Mouse (Mus musculus): ENCODE results near the gene Gm4353.
"Not testable (repeated sequence)": the region's sequence is repeated elsewhere in the genome, so short reads cannot be mapped to it uniquely, and the experiment has no call there.

Gm4353 gene
- long read RNA-seq, experiment 1, result 0 reads
- long read RNA-seq, experiment 2, result 0 reads

DNA sequence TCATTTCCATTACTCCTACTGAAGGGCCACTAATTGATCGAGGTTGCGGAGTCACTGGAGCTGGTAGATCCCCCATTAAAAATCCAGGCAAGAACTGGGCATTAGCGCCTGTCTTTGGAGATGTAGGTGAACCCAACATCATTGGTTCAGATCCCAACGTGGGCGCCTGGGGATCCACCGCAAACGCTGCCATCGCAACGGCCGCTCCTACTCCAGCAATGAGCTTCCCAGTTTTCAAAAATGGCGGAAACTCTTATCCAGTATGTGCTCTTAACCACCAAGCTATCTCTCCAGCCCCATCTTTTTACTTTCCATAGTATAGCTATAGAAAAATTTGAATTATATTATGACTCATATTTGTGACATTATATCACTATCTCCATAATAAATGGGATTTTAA is at the start of gene Gm4353:
Gene Gm4353, minus strand, starts transcription at position 270 of the 400 bp plus-strand sequence.
- intact Hi-C loops (cut with DNase I), result not testable (repeated sequence)

DNA sequence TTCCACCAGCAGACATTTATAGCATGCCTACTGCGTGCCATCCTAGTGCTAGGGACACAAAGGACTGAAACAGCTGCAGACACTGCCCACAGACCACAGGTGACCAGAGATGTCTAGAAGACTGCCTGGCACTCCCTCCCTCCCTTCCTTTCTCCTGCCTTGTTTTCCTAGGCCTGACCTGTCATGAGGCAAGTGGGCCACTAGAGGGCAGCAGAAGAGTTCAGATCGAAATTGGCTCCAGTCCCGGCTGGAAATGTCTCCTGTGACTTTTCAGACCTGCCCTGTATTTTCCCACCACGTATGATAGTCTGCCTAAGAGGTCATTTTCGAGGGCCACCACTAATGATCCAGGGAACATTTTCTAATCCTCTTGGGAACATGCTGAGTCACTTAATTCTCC is 47.6 kb upstream of the Gm4353 start:
- intact Hi-C loops (cut with DNase I), result no loop called here

DNA sequence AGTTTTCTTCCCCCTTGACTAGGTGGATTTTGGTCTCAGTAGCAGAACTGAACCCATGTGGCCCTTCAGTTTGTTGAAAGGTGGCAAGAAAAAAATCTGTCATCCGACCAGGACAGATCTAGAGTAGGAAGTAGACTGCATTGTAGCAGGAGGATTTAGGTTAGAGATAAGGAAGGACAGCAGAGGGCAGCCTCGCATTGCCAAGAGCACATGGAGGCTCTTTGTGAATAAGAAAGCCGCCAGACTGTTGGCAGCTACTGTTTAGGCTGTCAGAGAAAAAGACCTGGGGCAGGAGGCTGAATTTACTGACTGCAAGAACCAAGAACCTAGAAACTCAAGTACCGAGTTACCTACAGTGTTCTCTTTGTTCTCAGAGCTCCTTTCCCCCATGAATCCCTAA is 47.0 kb upstream of the Gm4353 start:
- intact Hi-C loops (cut with DNase I), result no loop called here

DNA sequence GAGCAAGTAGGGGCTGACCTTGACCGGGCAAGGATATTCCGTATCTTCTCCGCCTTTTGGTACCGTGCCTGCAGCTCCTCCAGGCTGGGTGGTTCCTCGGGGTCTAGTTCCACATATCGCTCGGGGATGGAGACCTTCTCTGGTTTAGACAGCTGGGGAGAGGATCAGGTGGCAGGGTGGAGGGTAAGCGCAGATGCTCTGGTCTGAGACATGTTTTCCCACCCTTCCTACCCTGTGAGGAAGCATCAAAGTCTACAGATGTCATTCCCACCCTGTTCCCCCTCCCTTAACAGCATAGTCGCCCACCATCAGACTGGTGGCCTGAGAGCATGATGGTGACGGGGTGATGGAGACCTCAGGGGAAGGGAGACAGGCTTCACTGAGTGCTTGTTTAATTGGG is 44.9 kb upstream of the Gm4353 start:
- intact Hi-C loops (cut with DNase I), result no loop called here

DNA sequence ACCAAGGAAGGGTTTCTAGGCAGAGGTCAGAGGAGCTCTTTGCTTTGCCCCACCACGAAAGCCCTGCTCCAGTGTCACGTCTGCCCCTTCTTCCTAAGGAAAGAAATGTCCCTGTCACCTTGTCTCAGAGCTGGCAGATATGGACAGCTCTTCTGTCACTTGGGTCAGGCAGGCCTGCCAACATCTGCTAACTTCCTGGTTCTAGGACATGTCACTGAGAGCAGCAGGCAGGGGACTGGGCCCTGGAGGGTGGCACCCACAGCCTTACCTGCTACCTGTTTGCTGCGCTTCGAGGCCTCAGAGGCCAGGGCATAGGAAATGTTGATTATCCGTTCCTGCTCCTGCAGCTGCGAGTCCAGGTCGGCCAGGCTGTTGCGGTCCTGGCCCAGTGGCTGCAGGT is 43.9 kb upstream of the Gm4353 start:
- intact Hi-C loops (cut with DNase I), result no loop called here

DNA sequence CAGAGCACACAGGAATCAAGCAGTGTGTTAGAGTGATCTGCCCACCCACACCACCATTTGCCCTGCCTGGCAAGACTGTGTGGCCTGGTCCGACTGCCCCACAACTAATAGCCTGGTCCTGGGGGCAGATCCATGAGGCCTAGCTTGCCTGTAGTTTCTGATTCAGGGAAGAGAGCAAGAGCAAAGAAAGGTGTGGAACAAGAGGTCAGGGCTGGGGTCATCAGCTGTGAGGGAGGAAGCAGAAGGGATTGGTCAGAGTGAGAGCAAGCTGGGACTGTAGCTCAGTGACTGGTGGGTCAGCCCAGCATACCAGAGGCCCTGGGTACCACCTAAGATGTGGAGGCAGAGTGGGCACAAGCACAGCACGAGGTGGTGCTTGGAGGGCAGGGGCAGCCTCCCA is 42.6 kb upstream of the Gm4353 start:
- intact Hi-C loops (cut with DNase I), result no loop called here

DNA sequence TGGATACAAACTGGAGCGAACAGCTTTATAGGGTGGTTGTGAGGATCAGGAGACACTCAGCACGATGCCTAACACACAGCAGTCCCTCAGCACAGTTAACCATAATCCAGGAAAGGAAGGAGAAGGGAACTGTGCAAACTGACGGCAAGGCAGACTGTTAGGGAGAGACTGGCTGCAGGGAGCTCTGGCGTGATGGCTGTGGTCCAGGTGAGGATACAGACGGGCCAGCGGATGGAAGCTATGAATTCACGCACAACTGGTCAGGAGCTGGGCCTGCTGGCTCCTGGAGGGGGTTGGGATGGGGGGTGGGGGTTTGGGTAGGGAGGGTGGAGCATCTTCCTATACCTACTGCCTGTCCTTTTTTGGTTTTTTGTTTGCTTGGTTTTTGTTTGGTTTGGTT is 41.2 kb upstream of the Gm4353 start:
- intact Hi-C loops (cut with DNase I), result no loop called here

DNA sequence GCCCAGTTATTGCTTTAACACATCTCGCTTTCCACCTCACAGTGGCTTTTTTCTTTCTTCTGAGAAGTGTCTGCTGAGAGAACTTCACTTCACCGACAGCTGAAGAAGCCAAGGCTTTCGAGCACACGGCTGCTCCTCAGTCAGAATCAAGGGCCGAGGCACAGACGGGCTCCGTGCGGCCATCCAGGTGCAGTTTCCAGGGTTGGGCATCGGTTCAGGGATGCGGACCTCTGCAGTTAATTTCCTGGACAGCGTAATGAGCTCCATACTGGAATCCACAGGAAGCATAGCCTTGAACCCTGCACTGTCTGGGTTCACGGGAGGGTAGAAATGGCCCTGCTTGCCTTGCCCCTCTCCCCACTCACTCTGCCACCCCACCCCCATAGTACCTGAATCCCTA is 39.6 kb upstream of the Gm4353 start:
- intact Hi-C loops (cut with DNase I), result no loop called here

DNA sequence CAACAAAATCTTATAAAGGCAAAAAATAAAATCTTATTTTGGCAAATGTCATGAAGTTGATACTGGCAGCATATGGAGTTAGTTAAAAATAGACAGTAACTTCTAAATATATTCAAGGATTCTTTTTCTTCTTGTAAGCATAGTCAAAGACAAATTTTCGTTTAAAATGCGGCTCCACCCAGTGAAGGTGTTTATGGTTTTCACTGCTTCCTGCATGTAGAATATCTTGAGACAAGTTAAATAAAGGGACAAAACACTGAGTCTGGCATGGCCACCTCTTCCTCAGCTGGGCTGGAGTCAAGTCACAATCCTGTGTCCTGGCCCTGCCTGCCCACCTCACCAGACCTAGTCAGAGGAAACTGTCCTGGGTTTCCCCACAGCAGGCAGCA is 39.2 kb upstream of the Gm4353 start:
- intact Hi-C loops (cut with DNase I), result no loop called here

DNA sequence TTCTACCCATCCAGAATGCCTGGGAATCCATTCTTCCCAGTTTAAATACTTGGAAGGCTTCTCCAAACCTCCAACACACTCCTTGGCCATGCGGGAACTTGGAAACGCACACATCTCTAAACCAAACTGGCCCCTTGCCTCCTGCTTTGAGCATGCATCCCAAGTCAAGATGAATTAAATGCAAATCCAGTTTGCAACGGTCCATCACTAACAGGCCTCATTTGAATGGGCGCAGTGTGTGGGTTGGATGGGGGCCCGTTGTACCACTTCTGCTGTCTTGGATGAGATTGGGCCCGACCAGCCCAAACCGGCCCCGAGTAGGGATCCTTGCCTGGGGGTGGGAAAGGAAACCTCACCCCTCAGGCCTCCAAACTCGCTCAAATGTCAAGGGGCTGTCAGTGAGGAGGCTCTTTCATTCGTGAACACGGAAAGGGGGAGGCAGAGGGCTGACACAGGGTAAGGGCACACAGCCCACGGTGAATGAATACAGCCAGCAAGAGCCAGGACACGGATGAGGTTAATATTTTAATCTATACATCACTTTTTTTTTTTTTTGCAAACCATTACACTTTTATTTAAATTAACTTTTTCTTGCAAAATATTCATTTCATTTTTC is 38.7 kb upstream of the Gm4353 start:
- intact Hi-C loops (cut with DNase I), result no loop called here

DNA sequence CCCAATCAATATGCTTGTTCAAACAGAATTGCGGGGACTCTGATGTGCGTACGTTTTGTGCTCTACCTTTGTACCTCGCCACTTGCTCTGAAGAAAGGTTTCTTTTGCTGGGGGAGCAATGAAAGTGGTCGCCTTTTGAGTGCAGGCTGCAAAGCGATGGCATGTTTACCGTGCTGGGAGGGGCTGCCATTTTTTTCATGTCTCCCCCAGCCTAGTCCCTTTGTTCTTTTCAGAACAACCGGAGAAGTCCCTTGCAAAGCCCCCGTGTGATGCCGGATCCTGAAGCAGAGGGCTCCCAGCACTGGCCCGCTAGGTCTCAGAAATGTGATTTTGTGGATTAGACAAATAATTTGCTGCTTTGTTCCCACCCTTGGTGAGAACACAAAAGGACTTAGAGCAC is 36.8 kb upstream of the Gm4353 start:
- intact Hi-C loops (cut with DNase I), result no loop called here

DNA sequence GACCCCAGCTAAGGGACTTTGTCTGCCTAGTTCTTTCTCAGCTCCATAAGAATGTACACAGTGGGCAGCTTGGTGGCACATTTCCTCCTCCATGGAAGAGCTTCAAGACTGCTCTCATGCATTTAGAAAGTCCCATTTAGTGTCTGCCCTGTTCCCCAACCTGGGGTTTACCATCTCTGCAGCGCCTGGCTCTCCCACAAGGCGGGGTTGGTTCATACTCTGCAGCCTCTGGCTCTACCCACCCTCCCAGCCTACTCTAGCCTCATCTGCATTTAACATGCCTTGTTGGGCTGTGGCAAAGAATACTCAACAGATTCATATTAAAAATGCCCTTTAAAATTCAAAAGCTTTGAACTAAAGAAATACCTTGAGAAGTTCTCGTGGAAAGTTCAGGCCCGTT is 36.3 kb upstream of the Gm4353 start:
- intact Hi-C loops (cut with DNase I), result no loop called here

DNA sequence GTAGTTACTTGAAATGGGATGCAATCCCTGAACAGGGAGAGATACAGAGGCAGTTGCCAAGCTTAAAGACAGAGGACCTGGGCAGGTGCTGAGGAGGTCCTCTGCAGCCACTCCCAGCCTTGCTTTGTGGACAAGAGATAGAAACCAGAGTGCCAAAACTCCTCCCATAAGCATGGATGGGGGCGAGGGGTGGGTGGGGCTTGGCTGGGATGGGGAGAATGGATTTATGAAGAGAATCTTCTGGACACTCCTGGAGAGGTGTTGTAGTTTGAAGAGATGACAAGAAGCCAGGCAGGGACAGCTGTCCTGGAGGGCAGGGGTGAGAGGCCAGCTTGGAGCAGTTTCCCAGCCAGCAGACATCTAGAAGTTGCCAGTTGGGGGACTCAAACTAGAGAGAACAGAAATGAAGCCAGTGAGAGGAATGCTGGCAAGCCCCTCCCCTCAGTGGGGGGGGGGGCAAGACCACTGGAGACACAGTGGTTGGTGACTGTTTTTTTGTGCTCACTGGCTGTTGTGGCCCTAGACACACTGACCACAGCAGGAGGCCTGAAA is 34.9 kb upstream of the Gm4353 start:
- intact Hi-C loops (cut with DNase I), result no loop called here

DNA sequence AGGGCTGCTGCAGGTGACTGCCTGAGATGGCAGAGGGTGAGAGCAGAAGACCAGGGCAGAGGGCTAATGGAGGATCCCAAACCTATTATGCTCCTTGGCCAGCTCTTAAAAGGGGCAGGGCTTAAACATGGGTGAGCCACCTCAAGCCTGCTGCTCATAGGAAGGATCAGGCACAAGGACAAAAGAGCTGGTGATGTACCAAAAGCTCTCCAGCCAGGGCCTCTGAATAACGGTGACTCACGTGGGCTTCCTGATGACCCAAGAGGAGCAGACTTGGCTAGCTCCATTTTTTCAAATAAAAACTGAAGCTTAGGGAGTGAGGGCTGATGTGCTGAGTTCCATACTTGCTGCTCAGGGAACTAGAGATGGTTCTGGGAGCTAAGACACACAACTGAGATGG is 31.6 kb upstream of the Gm4353 start:
- intact Hi-C loops (cut with DNase I), result no loop called here

DNA sequence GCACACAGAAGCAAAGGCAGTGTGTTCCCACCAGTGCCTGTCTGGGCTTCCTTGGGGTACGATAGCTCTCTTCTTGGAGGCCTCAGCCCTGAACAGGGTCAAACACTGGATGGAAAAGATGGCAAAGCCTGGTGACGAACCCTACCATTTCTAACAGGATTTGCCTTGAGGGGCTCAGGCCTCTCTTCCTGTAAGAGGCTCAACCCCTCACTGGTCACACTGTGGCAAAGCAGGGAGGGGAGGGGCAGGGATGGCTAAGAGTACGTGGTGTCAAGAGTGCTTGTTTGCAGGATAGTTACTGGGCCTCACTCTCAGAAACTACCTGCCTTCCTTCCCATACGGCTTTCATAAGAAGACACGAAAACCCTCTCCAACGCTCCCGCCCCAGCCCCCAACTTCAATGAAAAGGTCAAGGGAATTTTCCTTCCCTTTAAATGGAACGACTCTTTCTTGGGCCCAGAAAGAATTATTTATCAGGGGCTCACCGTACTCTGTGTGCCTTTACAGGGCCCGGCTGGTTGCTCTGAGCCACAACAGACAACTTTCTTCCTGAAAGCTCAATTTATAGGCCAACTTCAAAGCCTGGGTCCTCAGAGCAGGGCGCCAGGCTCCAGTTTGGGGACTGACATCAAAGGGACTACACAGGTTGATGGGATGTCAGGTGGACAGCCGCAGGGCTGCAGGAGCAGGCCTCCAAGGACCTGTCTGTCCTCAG is 30.9 kb upstream of the Gm4353 start:
- intact Hi-C loops (cut with DNase I), result no loop called here

DNA sequence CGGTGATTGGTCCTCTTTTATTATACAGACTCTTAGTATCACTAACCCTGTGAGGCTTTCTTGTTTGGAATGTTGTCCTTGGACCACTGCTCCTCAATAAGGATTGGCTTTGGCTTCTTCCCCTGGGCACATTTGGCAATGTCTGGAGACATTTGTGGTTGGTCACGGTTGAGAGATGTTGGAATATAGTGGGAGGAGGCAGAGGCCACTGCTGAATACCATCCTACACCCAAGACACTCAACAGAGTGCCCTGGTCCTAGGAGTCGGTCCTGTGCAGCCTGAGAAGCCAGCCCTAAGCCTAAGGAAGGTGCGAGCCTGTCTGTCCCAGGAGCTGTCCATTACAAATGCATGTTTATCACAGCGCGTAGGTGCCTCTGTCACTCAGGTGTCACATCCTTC is 27.1 kb upstream of the Gm4353 start:
- intact Hi-C loops (cut with DNase I), result no loop called here

DNA sequence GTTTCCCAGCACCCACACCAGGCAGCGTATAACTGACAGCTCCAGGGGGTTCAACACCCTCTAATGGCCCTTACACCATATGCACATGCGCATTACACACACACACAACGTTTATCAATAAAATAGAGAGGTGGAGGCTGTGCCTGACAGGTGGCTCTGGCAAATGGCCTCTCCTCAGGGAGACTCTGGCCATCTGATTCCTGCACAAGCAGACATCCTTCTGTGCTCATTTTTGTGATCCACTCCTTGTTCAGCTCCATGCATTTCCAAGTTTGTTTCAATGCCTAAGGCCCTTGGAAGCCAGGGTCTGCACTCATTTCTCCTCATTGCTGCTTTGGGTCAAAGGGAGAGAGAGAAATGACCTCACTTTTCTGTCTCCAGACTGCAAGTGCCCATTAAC is 26.2 kb upstream of the Gm4353 start:
- intact Hi-C loops (cut with DNase I), result no loop called here

DNA sequence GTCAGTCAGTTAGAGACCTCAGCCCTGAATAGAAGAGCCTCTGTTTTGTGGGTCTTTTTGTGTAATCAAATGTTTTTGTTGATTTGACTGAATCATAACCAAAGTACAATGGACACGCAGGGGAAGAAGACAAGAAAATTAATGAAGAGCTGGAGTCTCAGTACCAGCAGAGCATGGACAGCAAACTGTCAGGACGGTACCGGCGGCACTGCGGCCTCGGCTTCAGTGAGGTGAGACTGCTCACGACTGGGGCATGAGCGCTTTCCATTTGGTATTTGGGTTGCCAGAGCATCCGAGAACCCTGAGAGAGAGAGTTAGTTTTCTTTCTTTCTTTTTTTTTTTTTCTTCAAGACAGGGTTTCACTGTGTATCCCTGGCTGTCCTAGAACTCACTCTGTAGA is 18.7 kb upstream of the Gm4353 start:
- intact Hi-C loops (cut with DNase I), result no loop called here

DNA sequence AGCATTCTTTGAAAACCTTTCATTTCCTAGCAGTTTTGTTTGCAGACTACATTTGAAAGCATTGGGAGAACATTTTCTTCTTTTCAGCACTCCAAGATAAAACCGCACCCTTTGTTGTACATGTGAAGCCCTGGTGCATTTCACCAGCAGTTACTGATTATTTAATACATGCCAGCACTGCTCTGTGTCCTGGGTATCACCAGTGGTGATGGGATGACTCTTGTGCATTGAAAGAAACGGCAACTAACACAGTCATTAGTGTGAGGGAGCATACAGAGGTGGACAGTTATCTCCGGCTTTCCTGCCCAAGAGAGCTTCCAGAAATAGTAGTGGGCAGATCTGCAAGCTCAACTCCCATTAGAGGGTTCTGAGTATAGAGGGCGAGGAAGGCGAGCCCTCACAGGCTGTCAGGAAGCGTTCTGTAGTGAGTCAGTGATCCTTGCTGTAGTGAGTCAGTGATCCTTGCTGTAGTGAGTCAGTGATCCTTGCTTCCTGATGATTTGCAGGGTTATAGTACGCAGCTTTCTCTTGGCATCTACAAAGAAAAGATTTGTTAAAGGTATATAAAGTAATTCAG is 15.6 kb upstream of the Gm4353 start:
- intact Hi-C loops (cut with DNase I), result no loop called here

DNA sequence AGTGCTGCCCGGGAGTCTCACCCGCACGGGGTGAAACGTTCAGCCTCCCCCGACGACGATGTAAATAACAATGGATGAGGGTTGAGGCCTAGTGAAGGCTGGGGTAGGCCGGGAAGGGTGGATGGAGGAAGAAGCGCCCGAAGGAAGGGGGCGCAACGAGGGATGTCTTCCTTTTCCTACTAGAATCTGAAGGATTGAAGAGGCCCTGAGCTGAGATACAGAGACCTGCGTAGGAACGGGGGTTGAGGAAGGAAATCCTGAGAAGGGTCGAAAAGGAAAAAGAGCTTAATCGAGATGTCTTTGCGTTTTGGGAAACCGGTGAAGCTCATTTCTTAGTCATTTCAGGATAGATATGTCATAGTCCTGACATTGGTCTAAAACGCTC is 9.0 kb upstream of the Gm4353 start:
- intact Hi-C loops (cut with DNase I), result no loop called here

DNA sequence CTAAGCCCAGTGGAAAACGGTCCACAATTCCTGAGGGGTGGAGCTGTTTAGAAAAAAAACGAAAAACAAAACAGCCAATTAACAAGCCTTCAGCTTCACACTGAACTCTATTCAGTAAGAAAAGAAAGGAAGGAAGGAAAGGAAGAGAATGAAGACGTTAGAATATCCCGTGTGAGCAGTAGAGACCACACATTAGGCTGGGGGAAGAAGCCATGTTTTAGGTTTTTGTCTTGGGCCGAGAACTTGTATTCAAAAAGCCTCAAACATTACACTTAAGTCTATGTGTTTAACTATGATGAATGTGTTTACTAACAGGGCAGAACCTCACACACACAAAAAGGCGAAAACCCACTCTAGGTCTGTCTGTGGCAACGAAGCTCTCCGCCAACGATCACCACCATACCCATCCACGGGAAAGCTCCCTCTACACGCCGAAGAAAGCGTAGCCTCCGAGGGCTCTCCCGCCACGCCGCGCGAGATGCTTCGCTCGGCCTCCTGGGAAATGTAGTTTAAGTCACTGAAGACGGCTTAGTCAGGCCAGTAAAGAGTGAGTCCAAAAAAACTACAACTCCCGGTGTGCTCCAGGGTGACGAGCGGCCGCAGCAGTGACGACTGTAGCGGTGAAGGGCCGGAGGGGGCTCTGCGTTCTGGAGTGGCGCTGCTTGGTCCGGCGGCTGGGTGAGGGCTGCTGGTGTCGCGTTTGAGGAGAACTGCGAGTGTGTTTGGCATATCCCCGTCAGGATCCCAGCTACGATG is 8.5 kb upstream of the Gm4353 start:
- intact Hi-C loops (cut with DNase I), result no loop called here

DNA sequence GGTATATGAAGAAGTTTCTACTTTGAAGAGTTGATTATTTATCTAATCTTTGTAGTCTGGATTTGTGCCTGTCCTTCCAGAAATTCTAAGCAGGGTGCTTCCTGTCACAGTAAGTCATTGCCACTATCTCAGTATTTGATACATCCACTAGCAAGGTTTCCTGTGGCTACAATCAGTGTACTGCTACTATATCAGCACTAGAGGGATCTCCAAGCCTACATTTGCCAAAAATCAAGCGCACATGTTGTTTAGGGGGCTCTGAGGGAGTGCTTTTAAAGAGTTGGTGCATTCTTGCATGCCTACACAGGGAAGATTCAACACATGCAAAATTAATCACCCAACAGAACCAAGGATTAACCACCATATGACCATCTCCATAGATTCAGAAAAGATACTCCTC is 23.7 kb downstream of the Gm4353 start:
- intact Hi-C loops (cut with DNase I), result no loop called here

Measured in adrenal gland (tissue).